Mouse (Mus musculus): ENCODE data around the gene Gsg1l2. TPM values are rescaled to one million over a fixed set of nuclear protein-coding genes. Genes with fewer than 3 reads are reported as not detected.

The Gsg1l2 gene
- total RNA-seq, 1 experiment from 2014 or later, result not detected

- no peak for ATAC-seq (replicated peaks; ENCODE audit: insufficient number of reproducible peaks, low FRiP score, low TSS enrichment, poor library complexity, severe bottlenecking)
Observed at GRCm38 (mm10) chr11:67806832-67807597, 32.6 kb downstream of the Gsg1l2 start.

GRCm38 (mm10) chr11:67808051-67808450, 33.6 kb downstream of the Gsg1l2 start:
- no peak for ATAC-seq (replicated peaks; ENCODE audit: insufficient number of reproducible peaks, low FRiP score, low TSS enrichment, poor library complexity, severe bottlenecking)

GRCm38 (mm10) chr11:67811535-67811934, 37.1 kb downstream of the Gsg1l2 start:
- ATAC-seq (replicated peaks; ENCODE audit: insufficient number of reproducible peaks, low FRiP score, low TSS enrichment, poor library complexity, severe bottlenecking), result no peak

- ATAC-seq (replicated peaks; ENCODE audit: insufficient number of reproducible peaks, low FRiP score, low TSS enrichment, poor library complexity, severe bottlenecking), result no peak
Observed at GRCm38 (mm10) chr11:67819604-67820003, 45.2 kb downstream of the Gsg1l2 start.

GRCm38 (mm10) chr11:67820221-67820620, 45.8 kb downstream of the Gsg1l2 start:
- ATAC-seq (replicated peaks; ENCODE audit: insufficient number of reproducible peaks, low FRiP score, low TSS enrichment, poor library complexity, severe bottlenecking), result no peak

- no peak for ATAC-seq (replicated peaks; ENCODE audit: insufficient number of reproducible peaks, low FRiP score, low TSS enrichment, poor library complexity, severe bottlenecking)
Observed at GRCm38 (mm10) chr11:67821560-67821959, 47.2 kb downstream of the Gsg1l2 start.

- ATAC-seq (replicated peaks; ENCODE audit: insufficient number of reproducible peaks, low FRiP score, low TSS enrichment, poor library complexity, severe bottlenecking), result no peak
Observed at GRCm38 (mm10) chr11:67828360-67829059, 54.1 kb downstream of the Gsg1l2 start.

GRCm38 (mm10) chr11:67829530-67829929, 55.1 kb downstream of the Gsg1l2 start:
- ATAC-seq (replicated peaks; ENCODE audit: insufficient number of reproducible peaks, low FRiP score, low TSS enrichment, poor library complexity, severe bottlenecking), result no peak

GRCm38 (mm10) chr11:67831820-67832219, 57.4 kb downstream of the Gsg1l2 start:
- ATAC-seq (replicated peaks; ENCODE audit: insufficient number of reproducible peaks, low FRiP score, low TSS enrichment, poor library complexity, severe bottlenecking), result no peak

GRCm38 (mm10) chr11:67835408-67836078, 61.1 kb downstream of the Gsg1l2 start:
- no peak for ATAC-seq (replicated peaks; ENCODE audit: insufficient number of reproducible peaks, low FRiP score, low TSS enrichment, poor library complexity, severe bottlenecking)

Other genes with a start within 250 kb of the Gsg1l2 start
- not detected in 3 replicates for gene Rcvrn, start 79.3 kb upstream of the Gsg1l2 start, total RNA-seq (2017)
- 0.21 TPM in 1 of 3 replicates, not detected in the others for gene Glp2r, start 3.5 kb upstream of the Gsg1l2 start, total RNA-seq (2017)
- gene Dhrs7c, start 23.6 kb downstream of the Gsg1l2 start, total RNA-seq (2017), result not detected in 3 replicates
- gene Usp43, start 147.5 kb downstream of the Gsg1l2 start, total RNA-seq (2017), result not detected in 3 replicates
- gene Cfap52, start 191.0 kb downstream of the Gsg1l2 start, total RNA-seq (2017), result not detected in 3 replicates
- 48.7 to 55.2 TPM (median 54.3 TPM) in 3 replicates for gene Stx8, start 191.6 kb downstream of the Gsg1l2 start, total RNA-seq (2017)

All from monocyte, adult 5-6 weeks (primary cell).